Mouse (Mus musculus): ENCODE data around the gene 1700029F12Rik. TPM values are rescaled to one million over a fixed set of nuclear protein-coding genes. Genes with fewer than 3 reads are reported as not detected.

Gene 1700029F12Rik
- polyA plus RNA-seq, 1 experiment from 2014 or later = not detected

DNA sequence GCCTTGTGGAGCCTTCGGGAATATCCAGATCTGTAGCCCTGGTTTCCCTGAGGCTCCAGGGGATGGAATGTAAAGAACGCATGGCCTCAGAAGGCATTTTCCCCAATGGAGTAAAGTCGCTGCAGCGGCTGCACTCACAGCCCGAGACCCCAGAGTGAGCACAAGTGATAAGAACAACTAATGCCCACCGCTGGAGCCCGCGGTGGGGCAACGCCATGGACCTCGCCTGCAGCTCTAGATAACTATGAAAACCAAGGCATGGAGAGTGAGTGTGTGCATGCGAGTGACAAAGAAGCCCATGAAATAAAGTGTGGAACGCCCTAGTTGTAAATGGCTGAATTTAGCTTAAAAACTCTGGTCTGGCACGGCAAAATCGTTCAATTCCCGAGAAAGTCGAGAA is 45.0 kb downstream of the 1700029F12Rik start:
- 90% methylated on average over 16 of the region's 16 CpGs for WGBS
- no peak for ATAC-seq (ENCODE audit: insufficient number of reproducible peaks, insufficient read depth, low FRiP score, low TSS enrichment)
- H3K4me1 ChIP-seq = peaks cover under 1% of the 10 kb centered on the region; the same call in 1 of the 2 replicates
- H3K27ac ChIP-seq = no peak overlapping the region
- no peak overlapping the region for H3K9ac ChIP-seq
- H3K27me3 ChIP-seq = no peaks in the 10 kb centered on the region
- H3K4me2 ChIP-seq (replicated peaks) = no peak overlapping the region
- H3K9me3 ChIP-seq = no peaks in the 10 kb centered on the region
- H3K36me3 ChIP-seq = no peaks in the 10 kb centered on the region
- no peak overlapping the region for H3K4me3 ChIP-seq

DNA sequence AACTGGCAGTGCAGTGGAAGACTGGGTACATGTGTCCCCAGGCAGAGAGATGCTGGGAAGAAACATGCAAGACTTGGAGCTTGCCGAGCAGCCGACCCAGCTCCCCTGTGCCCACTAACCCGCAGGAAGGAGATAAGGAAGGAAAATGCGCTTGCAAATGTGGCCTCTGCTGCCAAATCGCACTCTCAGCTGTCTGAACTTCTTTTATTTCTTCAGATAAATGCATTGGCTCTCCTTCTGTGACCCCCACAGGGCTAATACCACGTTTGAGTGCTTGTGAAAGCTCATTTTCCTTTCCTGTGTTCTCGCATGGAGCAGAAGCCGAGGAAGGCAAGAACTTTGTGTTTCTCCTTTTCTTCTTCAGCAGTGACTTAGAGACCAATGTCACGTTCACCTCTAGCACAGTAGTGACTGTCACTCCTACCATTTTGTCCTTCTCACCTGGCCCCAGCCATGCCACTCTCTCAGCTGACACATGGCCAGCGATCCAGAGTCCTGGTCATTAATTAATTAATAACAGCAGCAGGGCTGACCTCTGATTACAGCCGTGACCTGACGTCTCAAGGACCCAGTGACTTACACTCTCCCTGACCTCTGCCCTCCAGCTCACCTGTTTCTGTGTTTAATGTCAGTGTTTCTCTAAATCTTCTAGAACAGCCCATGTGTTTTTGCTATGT is 48.4 kb downstream of the 1700029F12Rik start:
- no peak overlapping the region for H3K4me3 ChIP-seq
- no peaks in the 10 kb centered on the region for H3K9me3 ChIP-seq
- H3K4me2 ChIP-seq (replicated peaks) = no peak overlapping the region
- H3K27me3 ChIP-seq = no peaks in the 10 kb centered on the region
- WGBS = 60% methylated on average over 12 of the region's 12 CpGs
- no peak overlapping the region for H3K27ac ChIP-seq
- H3K4me1 ChIP-seq = peaks cover 6% of the 10 kb centered on the region; the same call in 1 of the 2 replicates
- no peaks in the 10 kb centered on the region for H3K36me3 ChIP-seq
- no peak overlapping the region for H3K9ac ChIP-seq
- ATAC-seq (ENCODE audit: insufficient number of reproducible peaks, insufficient read depth, low FRiP score, low TSS enrichment) = no peak

DNA sequence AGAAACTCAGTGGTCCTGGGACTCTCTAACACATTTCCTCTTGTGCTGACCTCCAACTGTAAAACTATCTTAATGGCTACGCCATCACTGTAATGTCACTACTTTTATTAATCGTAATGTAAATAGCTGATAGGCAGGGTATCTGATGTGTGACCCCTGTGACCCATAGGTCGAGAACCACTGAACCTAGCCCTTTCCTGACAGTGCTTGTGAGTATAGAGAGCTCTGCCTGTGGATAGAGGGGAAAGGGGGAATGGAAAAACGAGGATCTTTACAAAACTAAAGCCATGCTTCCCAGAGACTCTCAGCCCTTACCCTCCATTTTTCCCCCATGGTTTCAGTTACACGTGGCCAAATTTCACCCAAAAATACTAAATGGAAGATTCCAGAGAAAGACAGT is 49.5 kb downstream of the 1700029F12Rik start:
- ATAC-seq (ENCODE audit: insufficient number of reproducible peaks, insufficient read depth, low FRiP score, low TSS enrichment) = no peak
- peaks cover 6% of the 10 kb centered on the region; the same call in 1 of the 2 replicates for H3K4me1 ChIP-seq
- H3K9me3 ChIP-seq = no peaks in the 10 kb centered on the region
- no peak overlapping the region for H3K4me3 ChIP-seq
- no peaks in the 10 kb centered on the region for H3K27me3 ChIP-seq
- H3K9ac ChIP-seq = no peak overlapping the region
- 72% methylated on average over 5 of the region's 5 CpGs for WGBS
- H3K36me3 ChIP-seq = no peaks in the 10 kb centered on the region
- no peak overlapping the region for H3K4me2 ChIP-seq (replicated peaks)
- no peak overlapping the region for H3K27ac ChIP-seq

DNA sequence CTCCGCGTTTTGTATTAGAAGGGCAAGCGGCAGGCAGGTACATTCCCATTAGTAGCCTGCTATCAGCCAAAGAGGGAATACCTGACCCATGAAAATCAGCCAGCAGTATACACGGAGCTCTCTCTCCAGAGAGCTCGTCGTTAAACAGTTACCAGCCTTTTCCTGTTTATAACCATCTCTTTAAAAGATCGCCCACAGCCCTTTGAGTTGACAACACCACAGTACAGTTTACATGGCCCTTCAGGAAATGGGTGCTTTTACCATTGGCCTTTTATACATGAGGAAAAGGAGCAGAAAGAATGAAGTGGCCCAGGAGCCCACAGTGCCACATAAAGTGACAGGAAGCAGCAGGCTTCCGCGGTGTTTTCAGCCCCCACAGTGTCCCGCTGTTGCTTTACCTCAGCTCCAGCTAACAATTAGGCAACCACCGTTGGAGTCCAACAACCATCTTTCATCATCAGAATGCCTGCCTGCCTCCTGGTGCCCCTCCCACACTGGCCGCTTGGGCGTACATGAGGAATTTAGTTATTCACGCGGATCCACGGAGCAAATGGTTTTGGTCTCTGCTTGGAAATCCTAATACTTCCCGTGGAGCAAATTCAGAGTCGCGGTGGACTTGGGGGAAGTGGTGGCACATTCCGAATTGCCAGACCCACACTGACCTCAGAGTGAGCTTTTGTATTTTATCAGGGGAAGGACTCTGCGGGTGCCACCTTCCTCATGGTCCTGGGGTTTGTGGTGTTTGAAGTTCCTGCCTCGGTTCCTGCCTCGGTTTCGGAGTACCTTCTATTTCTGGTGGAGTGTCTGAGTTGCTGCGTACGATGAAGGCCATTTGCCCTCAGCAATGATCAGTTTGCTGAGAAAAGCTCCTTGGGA is 50.7 kb downstream of the 1700029F12Rik start:
- H3K36me3 ChIP-seq = no peaks in the 10 kb centered on the region
- no peak overlapping the region for H3K27ac ChIP-seq
- no peaks in the 10 kb centered on the region for H3K9me3 ChIP-seq
- no peak for ATAC-seq (ENCODE audit: insufficient number of reproducible peaks, insufficient read depth, low FRiP score, low TSS enrichment)
- H3K4me2 ChIP-seq (replicated peaks) = no peak overlapping the region; the same call in 1 of the 2 replicates
- 62% methylated on average over 26 of the region's 26 CpGs for WGBS
- no peaks in the 10 kb centered on the region for H3K27me3 ChIP-seq
- H3K4me3 ChIP-seq = no peak overlapping the region
- peaks cover 6% of the 10 kb centered on the region; the same call in 1 of the 2 replicates for H3K4me1 ChIP-seq
- H3K9ac ChIP-seq = no peak overlapping the region

DNA sequence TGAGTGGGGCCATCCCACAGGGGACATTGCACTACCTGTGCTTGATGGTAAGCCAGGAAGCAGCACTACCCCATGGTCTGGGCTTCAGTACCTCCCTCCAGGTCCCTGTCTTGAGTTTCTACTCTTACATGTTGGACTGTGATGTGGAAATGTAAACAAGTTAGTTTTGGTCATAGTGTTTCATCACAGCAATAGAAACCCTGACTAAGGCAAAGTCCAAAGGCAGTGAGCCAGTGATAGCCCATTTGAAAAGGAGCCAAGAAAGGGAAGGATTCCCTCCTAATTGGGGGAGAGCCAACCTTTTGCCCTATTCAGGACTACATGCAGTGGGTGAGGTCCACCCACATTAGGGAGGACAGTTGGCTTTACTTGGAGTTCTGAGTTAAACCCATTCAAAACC is 53.6 kb downstream of the 1700029F12Rik start:
- ATAC-seq (ENCODE audit: insufficient number of reproducible peaks, insufficient read depth, low FRiP score, low TSS enrichment) = no peak
- Histone ChIP-seq H3K9me3 (no peaks in the 10 kb centered on the region), H3K4me3 (no peak overlapping the region), H3K4me1 (peaks cover 6% of the 10 kb centered on the region; the same call in 1 of the 2 replicates), H3K27me3 (no peaks in the 10 kb centered on the region), H3K36me3 (no peaks in the 10 kb centered on the region), H3K4me2 (replicated peaks) (no peak overlapping the region), H3K9ac (no peak overlapping the region), H3K27ac (no peak overlapping the region)

DNA sequence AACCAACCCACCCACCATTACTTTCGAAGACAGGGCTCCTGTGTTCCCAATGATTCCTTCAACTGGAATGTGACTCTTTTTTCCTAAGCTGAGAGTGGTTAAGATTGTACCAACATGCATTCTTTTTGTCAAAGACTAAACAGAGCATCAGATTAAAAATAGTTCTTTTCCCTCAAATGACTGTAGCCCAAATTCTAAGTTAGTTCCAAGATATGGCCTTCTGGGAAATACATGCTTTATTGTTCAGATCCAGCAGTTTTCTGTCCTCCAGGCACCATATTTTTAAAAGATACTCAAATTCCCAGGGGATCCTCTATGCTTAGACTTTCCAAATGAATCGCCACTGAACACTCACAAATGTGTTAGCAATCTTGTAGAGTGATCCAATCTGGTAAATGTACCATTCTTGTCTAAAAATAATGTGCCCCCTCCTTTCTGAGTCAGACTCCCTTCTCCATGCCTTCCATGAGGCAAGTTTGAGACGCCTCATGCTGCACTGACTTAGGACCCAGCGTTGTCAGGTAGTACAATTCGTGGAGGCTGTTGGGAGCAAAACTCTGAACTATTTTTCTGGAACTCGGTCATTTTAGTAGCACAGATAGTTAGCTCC is 57.1 kb downstream of the 1700029F12Rik start:
- H3K27me3 ChIP-seq = no peaks in the 10 kb centered on the region
- ATAC-seq (ENCODE audit: insufficient number of reproducible peaks, insufficient read depth, low FRiP score, low TSS enrichment) = no peak
- no peaks in the 10 kb centered on the region for H3K9me3 ChIP-seq
- H3K27ac ChIP-seq = no peak overlapping the region
- no peak overlapping the region for H3K4me2 ChIP-seq (replicated peaks)
- no peak overlapping the region for H3K4me3 ChIP-seq
- no peak overlapping the region for H3K9ac ChIP-seq
- WGBS = 90% methylated on average over 6 of the region's 6 CpGs
- no peaks in the 10 kb centered on the region for H3K4me1 ChIP-seq
- H3K36me3 ChIP-seq = no peaks in the 10 kb centered on the region

DNA sequence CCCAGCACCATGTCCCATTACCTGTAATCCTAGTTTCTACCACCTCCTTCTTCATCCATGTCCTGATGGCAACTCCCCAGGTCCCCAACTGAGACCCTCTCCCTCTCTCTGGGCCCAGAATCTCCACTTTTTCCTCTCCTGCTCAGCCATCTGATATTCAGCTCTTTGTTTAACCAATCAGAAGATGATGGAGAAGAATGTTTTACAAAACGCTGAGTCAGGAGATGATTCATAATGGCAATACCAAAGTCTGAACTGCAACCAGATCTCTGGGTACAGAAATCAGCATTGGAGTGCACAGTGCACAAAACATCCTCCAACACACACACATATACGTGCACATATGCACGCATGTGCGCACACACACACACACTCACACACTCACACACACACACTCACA is 60.8 kb downstream of the 1700029F12Rik start:
- no peak for ATAC-seq (ENCODE audit: insufficient number of reproducible peaks, insufficient read depth, low FRiP score, low TSS enrichment)
- no peak overlapping the region for H3K27ac ChIP-seq
- no peaks in the 10 kb centered on the region for H3K4me1 ChIP-seq
- no peaks in the 10 kb centered on the region for H3K36me3 ChIP-seq
- WGBS = 96% methylated on average over 4 of the region's 4 CpGs
- H3K4me2 ChIP-seq (replicated peaks) = no peak overlapping the region
- H3K27me3 ChIP-seq = no peaks in the 10 kb centered on the region
- H3K4me3 ChIP-seq = no peak overlapping the region
- H3K9me3 ChIP-seq = no peaks in the 10 kb centered on the region
- no peak overlapping the region for H3K9ac ChIP-seq

Other genes with a start within 250 kb of the 1700029F12Rik start
- 0.22 and 0.23 TPM in 2 replicates for gene Gcnt4, start 109.7 kb downstream of the 1700029F12Rik start, polyA plus RNA-seq (2016; fragmentation: Nextera tagmentation; extraction: Ambion mirVana)
- gene Fam169a, start 32.9 kb upstream of the 1700029F12Rik start, polyA plus RNA-seq (2016; fragmentation: Nextera tagmentation; extraction: Ambion mirVana) = 5.5 and 7.3 TPM in 2 replicates
- gene Gm6169, start 64.9 kb upstream of the 1700029F12Rik start, polyA plus RNA-seq (2016; fragmentation: Nextera tagmentation; extraction: Ambion mirVana) = 0.71 and 1.9 TPM in 2 replicates
- gene Gfm2, start 103.6 kb upstream of the 1700029F12Rik start, polyA plus RNA-seq (2016; fragmentation: Nextera tagmentation; extraction: Ambion mirVana) = 34.5 and 36.2 TPM in 2 replicates
- 61.1 and 66.6 TPM in 2 replicates for gene Nsa2, start 103.6 kb upstream of the 1700029F12Rik start, polyA plus RNA-seq (2016; fragmentation: Nextera tagmentation; extraction: Ambion mirVana)
- gene Hexb, start 164.0 kb upstream of the 1700029F12Rik start, polyA plus RNA-seq (2016; fragmentation: Nextera tagmentation; extraction: Ambion mirVana) = 28.8 and 29.8 TPM in 2 replicates
- 7.8 and 8.0 TPM in 2 replicates for gene Enc1, start 206.7 kb upstream of the 1700029F12Rik start, polyA plus RNA-seq (2016; fragmentation: Nextera tagmentation; extraction: Ambion mirVana)